Mouse (Mus musculus) adrenal gland, postnatal 25 days (tissue): ENCODE measurements around the gene Bud13. TPM values are rescaled to one million over a fixed set of nuclear protein-coding genes. Genes with fewer than 3 reads are reported as not detected.

Source experiments
- DNase-seq: peaks from one replicate; pipeline ENCODE4 v3.0.0; 2021; ENCODE audit warnings: mixed read lengths
- total RNA-seq: library from RNA; stranded (reverse); gene quantifications from 2 replicates; pipeline ENCODE4 v1.2.3, GENCODE M21; 2021

Bud13 gene
- total RNA-seq, 1 experiment from 2014 or later: 12.0 TPM

DNA sequence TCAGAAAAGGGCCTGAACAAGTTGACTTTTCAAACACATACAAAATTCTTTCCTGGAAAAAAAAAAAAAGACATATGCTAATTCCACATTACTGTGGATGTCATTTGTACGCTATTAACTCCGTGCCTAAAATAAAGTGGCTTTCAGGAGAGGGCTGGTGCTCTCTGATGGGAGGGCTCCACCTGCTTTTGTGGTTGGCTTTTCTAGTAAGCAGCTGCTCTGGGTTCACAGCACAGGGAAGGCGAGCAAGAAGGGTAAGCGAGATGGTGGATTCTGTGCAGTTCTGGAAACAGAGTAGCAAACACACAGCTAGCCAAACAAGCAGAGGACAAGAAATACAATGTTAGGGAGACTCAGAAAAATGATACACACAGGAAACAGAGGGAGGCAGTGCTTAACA, 55.6 kb downstream of the Bud13 start:
- DNase-seq: no peak

DNA sequence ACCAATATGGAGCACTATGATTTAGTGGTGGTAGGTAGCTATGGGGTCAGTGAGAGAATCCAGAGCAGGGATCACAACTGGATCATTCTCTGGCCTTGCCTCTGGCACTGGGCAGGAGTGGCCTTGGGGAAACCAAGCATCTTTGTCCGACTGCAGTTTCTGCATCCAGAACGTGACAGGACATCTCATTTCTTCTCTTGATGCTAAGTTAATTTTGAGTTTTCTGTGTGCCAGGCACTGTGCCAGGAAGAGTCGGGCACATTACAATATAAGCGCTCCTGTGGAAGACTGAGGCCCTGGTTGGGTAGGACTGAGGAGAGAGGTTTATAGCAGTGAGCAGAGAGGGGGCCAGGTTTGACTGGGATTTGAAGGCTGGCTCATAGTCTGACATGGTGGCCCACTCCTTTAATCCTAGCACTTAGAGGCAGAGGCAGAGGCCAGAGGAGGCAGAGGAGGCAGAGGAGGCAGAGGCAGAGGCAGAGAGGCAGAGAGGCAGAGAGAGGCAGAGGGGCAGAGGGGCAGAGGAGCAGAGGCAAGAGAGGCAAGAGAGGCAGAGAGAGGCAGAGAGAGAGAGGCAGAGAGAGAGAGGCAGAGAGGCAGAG, 56.3 kb downstream of the Bud13 start:
- DNase-seq: no peak

DNA sequence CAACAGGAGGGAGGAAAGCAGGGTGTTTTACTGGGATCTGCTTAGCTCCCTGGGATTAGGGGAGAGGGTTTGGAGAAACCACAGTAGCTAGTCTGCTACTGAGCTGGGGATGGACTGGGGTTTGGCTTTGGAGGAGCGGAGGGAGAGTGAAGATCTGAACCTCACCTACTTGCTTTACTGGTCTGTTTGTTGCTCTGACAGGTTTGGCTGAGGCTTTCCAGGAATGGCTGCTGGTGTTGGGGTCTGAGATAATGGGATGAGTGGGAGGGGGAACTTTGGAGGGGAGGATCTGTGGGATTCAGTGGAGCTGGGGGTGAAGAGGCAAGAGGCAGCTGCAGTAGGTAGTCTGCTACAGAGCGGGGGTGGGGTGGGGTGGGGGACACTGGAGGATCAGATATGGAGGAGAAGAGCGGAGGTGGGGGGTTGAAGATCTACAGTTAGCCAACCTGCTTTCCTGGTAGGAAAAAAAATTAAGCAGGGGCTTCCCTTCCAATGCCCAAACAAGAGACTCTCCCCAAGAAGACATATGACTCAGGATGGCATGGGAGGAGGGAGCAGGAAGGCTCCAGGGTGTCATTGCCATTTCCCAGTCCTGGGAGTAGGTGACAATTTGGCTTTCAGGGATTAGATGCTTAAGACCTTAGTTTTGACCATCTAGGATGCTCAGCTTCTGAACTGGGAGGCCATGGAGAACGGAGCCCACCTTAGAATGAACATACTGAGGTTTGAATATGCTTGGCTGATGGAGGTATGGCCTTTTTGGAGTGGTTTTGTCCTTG, 63.3 kb downstream of the Bud13 start:
- no peak for DNase-seq

Other genes with a start within 250 kb of the Bud13 start
- 0.52 and 119 TPM in 2 replicates for gene Apoa1, start 54.4 kb upstream of the Bud13 start, total RNA-seq
- 2.2 and 32.9 TPM in 2 replicates for gene Apoc3, start 47.4 kb upstream of the Bud13 start, total RNA-seq
- 1.00 TPM in 1 of 2 replicates, not detected in the other for gene Apoa4, start 42.3 kb upstream of the Bud13 start, total RNA-seq
- 5.9 TPM in 1 of 2 replicates, not detected in the other for gene Apoa5, start 14.4 kb upstream of the Bud13 start, total RNA-seq
- gene Zpr1, start 9.9 kb upstream of the Bud13 start, total RNA-seq: 57.1 and 84.5 TPM in 2 replicates
- not detected in 2 replicates for gene 4931429L15Rik, start 37.0 kb downstream of the Bud13 start, total RNA-seq